Mouse (Mus musculus) forebrain, embryonic 16.5 days (tissue): ENCODE results near the gene Brk1. TPM values are rescaled to one million over a fixed set of nuclear protein-coding genes. Genes with fewer than 3 reads are reported as not detected.

Experiments
- ATAC-seq: fragments of 200-750 bp; cut with Nextera tagmentation; 2 replicates; pipeline ENCODE4 v1.8.0; 2017; ENCODE audit warnings: mild to moderate bottlenecking, moderate library complexity
- H3K27ac ChIP-seq: fragments of 300-500 bp; sonication (generic); 2 replicates; pipeline ENCODE4 v1.5.1; 2014; ENCODE audit warnings: low read length, control low read depth
- H3K27me3 ChIP-seq: fragments of 300-500 bp; sonication (generic); replicated peaks from 2 replicates; pipeline ENCODE4 v1.6.1; 2014; ENCODE audit warnings: low read length; ENCODE audit not compliant: control insufficient read depth, insufficient read depth
- H3K36me3 ChIP-seq: fragments of 300-500 bp; sonication (generic); 2 replicates; pipeline ENCODE4 v1.6.1; 2014; ENCODE audit not compliant: control insufficient read depth, insufficient read depth
- H3K4me1 ChIP-seq: fragments of 300-500 bp; sonication (generic); replicated peaks from 2 replicates; pipeline ENCODE4 v1.6.1; 2014; ENCODE audit warnings: low read length; ENCODE audit not compliant: control insufficient read depth, insufficient read depth
- H3K4me2 ChIP-seq: fragments of 300-500 bp; sonication (generic); 2 replicates; pipeline ENCODE4 v1.6.1; 2014; ENCODE audit warnings: mild to moderate bottlenecking, low read length, control low read depth
- H3K4me3 ChIP-seq: fragments of 300-500 bp; sonication (generic); replicated peaks from 2 replicates; pipeline ENCODE4 v1.5.1; 2014; ENCODE audit warnings: mild to moderate bottlenecking, low read length, control low read depth
- H3K9ac ChIP-seq: fragments of 300-500 bp; sonication (generic); replicated peaks from 2 replicates; pipeline ENCODE4 v1.6.1; 2014; ENCODE audit warnings: low read depth, low read length, control low read depth
- H3K9me3 ChIP-seq: fragments of 300-500 bp; sonication (generic); 2 replicates; pipeline ENCODE4 v1.6.1; 2016; ENCODE audit warnings: low read length; ENCODE audit not compliant: control insufficient read depth
- WGBS: fragments of 180-500 bp; shearing (Covaris S2); extraction: QIAGEN DNeasy Blood & Tissue Kit; methylation state at CpG from one replicate; pipeline ENCODE4 v1.1.7; 2014; 5-methylcytosine and 5-hydroxymethylcytosine counted together
- polyA plus RNA-seq: library from polyadenylated mRNA; unstranded; fragments of >200 nt; fragmentation: Nextera tagmentation; extraction: Ambion mirVana; gene quantifications from 2 replicates; pipeline ENCODE4 v1.2.1, GENCODE M21; 2015

The Brk1 gene
- polyA plus RNA-seq, 1 experiment from 2014 or later = 240 TPM

- 85% methylated on average over 8 of the region's 8 CpGs for WGBS
- Histone ChIP-seq H3K27ac (no peak overlapping the region), H3K27me3 (no peaks in the 10 kb centered on the region), H3K4me2 (no peak overlapping the region), H3K9me3 (no peaks in the 10 kb centered on the region), H3K9ac (no peak overlapping the region), H3K4me3 (no peak overlapping the region), H3K36me3 (no peaks in the 10 kb centered on the region), H3K4me1 (no peaks in the 10 kb centered on the region)
- ATAC-seq = no peak
Observed at GRCm38 (mm10) chr6:113654102-113654501, 49.5 kb downstream of the Brk1 start.

GRCm38 (mm10) chr6:113654753-113655397 lies 50.3 kb downstream of the Brk1 start:
- no peak for ATAC-seq
- Histone ChIP-seq H3K9me3 (no peaks in the 10 kb centered on the region), H3K4me2 (no peak overlapping the region), H3K27ac (no peak overlapping the region), H3K27me3 (no peaks in the 10 kb centered on the region), H3K4me3 (no peak overlapping the region), H3K36me3 (no peaks in the 10 kb centered on the region), H3K9ac (no peak overlapping the region), H3K4me1 (no peaks in the 10 kb centered on the region)
- WGBS = 84% methylated on average over 16 of the region's 16 CpGs

GRCm38 (mm10) chr6:113655475-113655874 lies 50.9 kb downstream of the Brk1 start:
- 89% methylated on average over 3 of the region's 3 CpGs for WGBS

GRCm38 (mm10) chr6:113656847-113657246 lies 52.3 kb downstream of the Brk1 start:
- no peaks in the 10 kb centered on the region for H3K36me3 ChIP-seq
- no peaks in the 10 kb centered on the region for H3K4me1 ChIP-seq
- H3K9ac ChIP-seq = no peak overlapping the region
- no peak overlapping the region for H3K27ac ChIP-seq
- no peak overlapping the region for H3K4me2 ChIP-seq
- no peaks in the 10 kb centered on the region for H3K9me3 ChIP-seq
- H3K27me3 ChIP-seq = no peaks in the 10 kb centered on the region
- ATAC-seq = no peak
- WGBS = 85% methylated on average over 6 of the region's 6 CpGs
- H3K4me3 ChIP-seq = no peak overlapping the region

More at GRCm38 (mm10) chr6:113655475-113655874, 50.9 kb downstream of the Brk1 start:
- no peak overlapping the region for H3K9ac ChIP-seq
- no peak overlapping the region for H3K4me3 ChIP-seq
- H3K9me3 ChIP-seq = no peaks in the 10 kb centered on the region
- no peaks in the 10 kb centered on the region for H3K4me1 ChIP-seq
- no peak overlapping the region for H3K27ac ChIP-seq
- ATAC-seq = no peak
- no peak overlapping the region for H3K4me2 ChIP-seq
- H3K27me3 ChIP-seq = no peaks in the 10 kb centered on the region
- H3K36me3 ChIP-seq = no peaks in the 10 kb centered on the region

- 46% methylated on average over 3 of the region's 3 CpGs for WGBS
Observed at GRCm38 (mm10) chr6:113658226-113658625, 53.7 kb downstream of the Brk1 start.

GRCm38 (mm10) chr6:113659648-113660491 lies 55.3 kb downstream of the Brk1 start:
- Histone ChIP-seq H3K4me3 (no peak overlapping the region), H3K4me1 (no peaks in the 10 kb centered on the region), H3K9ac (no peak overlapping the region), H3K9me3 (no peaks in the 10 kb centered on the region), H3K36me3 (no peaks in the 10 kb centered on the region), H3K27me3 (no peaks in the 10 kb centered on the region), H3K27ac (no peak overlapping the region), H3K4me2 (no peak overlapping the region)
- 77% methylated on average over 8 of the region's 8 CpGs for WGBS
- ATAC-seq = no peak

More at GRCm38 (mm10) chr6:113658226-113658625, 53.7 kb downstream of the Brk1 start:
- Histone ChIP-seq H3K27me3 (no peaks in the 10 kb centered on the region), H3K9ac (no peak overlapping the region), H3K4me2 (no peak overlapping the region), H3K4me3 (no peak overlapping the region), H3K36me3 (no peaks in the 10 kb centered on the region), H3K9me3 (no peaks in the 10 kb centered on the region), H3K4me1 (no peaks in the 10 kb centered on the region), H3K27ac (no peak overlapping the region)
- no peak for ATAC-seq

- Histone ChIP-seq H3K27ac (no peak overlapping the region), H3K4me2 (no peak overlapping the region), H3K9ac (no peak overlapping the region), H3K4me3 (no peak overlapping the region), H3K4me1 (no peaks in the 10 kb centered on the region), H3K36me3 (no peaks in the 10 kb centered on the region), H3K9me3 (no peaks in the 10 kb centered on the region), H3K27me3 (no peaks in the 10 kb centered on the region)
- ATAC-seq = no peak
- 70% methylated on average over 14 of the region's 14 CpGs for WGBS
Observed at GRCm38 (mm10) chr6:113660492-113661352, 56.1 kb downstream of the Brk1 start.

GRCm38 (mm10) chr6:113661353-113662241 lies 57.0 kb downstream of the Brk1 start:
- 70% methylated on average over 12 of the region's 12 CpGs for WGBS

More at GRCm38 (mm10) chr6:113661353-113662241, 57.0 kb downstream of the Brk1 start:
- Histone ChIP-seq H3K9ac (no peak overlapping the region), H3K4me2 (no peak overlapping the region), H3K4me3 (no peak overlapping the region), H3K27me3 (no peaks in the 10 kb centered on the region), H3K27ac (no peak overlapping the region), H3K9me3 (no peaks in the 10 kb centered on the region), H3K4me1 (no peaks in the 10 kb centered on the region), H3K36me3 (no peaks in the 10 kb centered on the region)
- ATAC-seq = no peak
